Mouse (Mus musculus) cerebellum, postnatal 36 days (tissue): Measurements from ENCODE around the gene Tyr.
"Not testable (repeated sequence)": the region's sequence is repeated elsewhere in the genome, so short reads cannot be mapped to it uniquely, and the experiment has no call there.

Experiments
- DNase-seq, 2 experiments: peaks; one replicate each; pipeline ENCODE4 v3.0.0; 2021 to 2022; ENCODE audit warnings: mixed read lengths in 2 of 2

Gene Tyr

DNA sequence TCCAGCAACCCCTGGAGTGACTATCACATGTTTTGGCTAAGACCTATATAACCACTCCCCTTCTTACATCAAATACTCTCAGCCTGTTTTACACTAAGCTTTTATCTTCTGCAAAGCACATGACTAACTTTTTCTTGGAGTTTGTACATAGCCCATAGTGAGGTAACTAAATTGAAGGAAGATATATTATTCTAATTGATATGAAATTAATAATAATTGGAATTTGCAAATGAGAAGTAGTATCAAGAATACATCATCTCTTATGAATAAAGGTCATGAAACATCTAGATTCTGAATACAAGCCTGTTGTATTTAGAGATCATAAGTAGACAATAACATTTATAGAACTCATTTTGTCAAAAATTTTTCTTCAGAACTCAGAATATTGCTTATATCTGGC, at the start of gene Tyr:
Gene Tyr, minus strand, starts transcription at position 101 of the 400 bp plus-strand sequence.
- no peak for DNase-seq

DNA sequence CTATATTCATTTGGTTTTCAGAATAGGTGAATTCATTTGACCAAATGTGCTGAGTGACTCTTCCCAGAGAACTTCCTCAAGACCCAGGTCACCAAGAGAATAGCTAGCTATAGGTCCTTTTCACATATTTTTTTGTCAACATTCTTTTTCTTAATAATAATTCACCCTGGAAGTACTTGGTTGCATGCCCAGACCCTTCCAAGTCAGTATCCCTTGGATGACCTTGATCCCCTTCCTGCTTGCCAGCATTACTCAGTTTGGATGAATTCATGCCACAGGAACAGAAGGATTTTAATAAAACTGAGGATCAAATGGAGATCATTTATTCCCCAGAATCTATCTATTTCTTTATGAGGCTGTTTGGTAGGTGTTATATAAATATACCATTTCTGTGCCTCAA, 45.7 kb upstream of the Tyr start:
- no peak for DNase-seq

DNA sequence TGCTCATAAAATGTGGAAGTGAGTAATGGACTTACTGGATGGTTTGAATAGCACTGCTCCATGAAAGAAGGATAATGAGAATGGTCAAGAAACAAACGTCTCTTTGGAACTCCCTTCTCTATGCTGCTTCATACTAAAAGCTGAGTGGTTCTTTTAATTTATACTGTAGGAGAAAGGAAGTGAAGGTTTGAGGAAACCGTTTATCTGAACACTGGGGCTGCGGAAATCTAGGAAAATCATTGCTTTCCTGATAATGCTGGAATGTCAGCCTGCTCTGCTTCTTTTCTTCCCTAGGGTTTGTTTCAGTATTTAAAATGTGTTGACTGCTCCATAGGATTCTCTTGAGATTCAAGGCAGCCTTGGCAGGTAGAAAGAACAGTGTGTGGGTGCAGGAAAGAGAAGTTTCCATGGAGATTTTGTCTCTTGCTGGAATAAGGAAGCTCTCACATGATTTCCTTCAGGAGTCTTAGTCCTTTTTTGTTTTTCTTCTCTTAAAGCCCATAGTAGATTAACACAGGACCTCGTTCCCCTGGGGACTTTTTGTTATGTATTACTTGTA, 891 bp upstream of the Tyr start:
- DNase-seq = no peak

DNA sequence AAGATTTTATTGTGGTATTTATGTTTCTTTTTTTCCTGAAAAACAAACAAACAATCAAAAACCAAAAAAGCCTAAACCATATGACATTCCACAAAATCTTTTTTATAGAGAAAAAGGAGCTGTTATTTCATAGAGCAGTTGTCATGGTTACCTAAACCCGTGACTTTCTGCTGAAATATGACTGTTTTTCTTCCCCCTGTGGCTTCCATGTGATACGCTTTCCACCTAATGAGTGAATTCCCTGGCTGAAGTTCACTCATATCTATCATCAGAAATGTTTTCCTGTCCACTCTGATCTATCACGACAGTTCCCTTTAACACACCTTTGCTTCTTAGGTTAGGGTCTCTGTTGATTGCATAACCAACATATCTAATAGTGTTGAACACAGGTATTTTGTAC, 5.3 kb downstream of the Tyr start:
- DNase-seq = no peak

- no peak for DNase-seq
These were observed 80.0 kb downstream of the Tyr start for GRCm38 (mm10) chr7:87413271-87413670.

GRCm38 (mm10) chr7:87411373-87411772, 81.9 kb downstream of the Tyr start:
- DNase-seq = not testable (repeated sequence)

DNA sequence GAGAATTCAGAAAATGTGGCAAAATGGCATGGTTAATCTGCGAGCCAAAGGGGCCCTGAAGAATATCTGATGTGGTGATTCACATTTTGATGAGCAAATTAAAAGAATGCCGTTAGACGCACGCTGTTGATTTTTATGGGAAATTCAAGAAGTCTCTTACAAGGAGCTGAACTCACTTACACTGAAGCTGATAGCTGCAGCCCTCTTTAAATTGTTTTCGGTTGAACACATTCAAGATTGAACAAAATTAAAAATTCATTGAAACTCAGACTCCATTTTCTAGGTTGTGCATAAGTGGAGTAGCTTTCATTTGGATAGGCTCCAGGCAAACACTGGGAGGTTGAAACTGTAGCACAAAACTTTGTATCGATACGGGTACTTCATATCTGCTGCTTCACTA, 96.3 kb downstream of the Tyr start:
- DNase-seq = no peak

DNA sequence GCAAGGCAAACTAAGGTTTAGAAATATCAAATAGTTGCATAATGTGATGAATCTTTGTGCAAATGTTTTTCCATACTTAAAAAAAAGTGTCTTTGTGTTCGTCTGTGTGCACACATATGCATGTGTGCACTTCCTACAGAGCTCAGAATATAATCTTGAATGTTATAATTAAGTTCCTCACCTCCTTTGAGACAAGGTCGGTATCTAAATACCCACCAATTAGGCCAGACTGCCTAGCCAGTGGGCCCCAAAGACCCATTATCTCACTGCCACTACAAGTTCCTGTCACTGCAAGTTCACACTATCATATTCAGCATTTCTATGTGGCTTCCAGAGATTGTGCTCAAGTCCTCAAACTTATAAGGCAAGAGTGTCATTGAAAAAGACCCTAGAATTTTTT, 118.4 kb downstream of the Tyr start:
- no peak for DNase-seq
